Mouse (Mus musculus) intestine, embryonic 14.5 days (tissue): ENCODE data around the gene Nes. TPM values are rescaled to one million over a fixed set of nuclear protein-coding genes. Genes with fewer than 3 reads are reported as not detected.
A peak's percentile ranks its signal among the peaks of the same experiment; 100 is the strongest.

Experiments used
- ATAC-seq: fragments of 200-750 bp; cut with Nextera tagmentation; replicated peaks from 2 replicates; pipeline ENCODE4 v1.8.0; 2017; ENCODE audit warnings: low read depth, moderate number of reproducible peaks, moderate TSS enrichment, moderate library complexity; ENCODE audit not compliant: low FRiP score, low TSS enrichment
- DNase-seq: peaks from one replicate; pipeline ENCODE4 v3.0.0-alpha.2; 2018; ENCODE audit warnings: low spot score
- H3K27ac ChIP-seq: fragments of 300-500 bp; sonication (generic); 2 replicates; pipeline ENCODE4 v1.5.1; 2014; ENCODE audit warnings: low read depth, mild to moderate bottlenecking, control low read depth
- H3K27me3 ChIP-seq: fragments of 300-500 bp; sonication (generic); replicated peaks from 2 replicates; pipeline ENCODE4 v1.6.1; 2014; ENCODE audit warnings: low read length, control low read depth; ENCODE audit not compliant: control insufficient read depth, insufficient read depth
- H3K36me3 ChIP-seq: fragments of 300-500 bp; sonication (generic); 2 replicates; pipeline ENCODE4 v1.6.1; 2014; ENCODE audit warnings: low read length, control low read depth; ENCODE audit not compliant: control insufficient read depth, insufficient read depth
- H3K4me1 ChIP-seq: fragments of 300-500 bp; sonication (generic); replicated peaks from 2 replicates; pipeline ENCODE4 v1.6.1; 2014; ENCODE audit warnings: low read length, control low read depth, mixed read lengths; ENCODE audit not compliant: control insufficient read depth, insufficient read depth
- H3K4me2 ChIP-seq: fragments of 300-500 bp; sonication (generic); 2 replicates; pipeline ENCODE4 v1.6.1; 2014; ENCODE audit warnings: low read length
- H3K4me3 ChIP-seq: fragments of 300-500 bp; sonication (generic); 2 replicates; pipeline ENCODE4 v1.5.1; 2014; ENCODE audit warnings: low read depth, low read length, control low read depth, mixed read lengths
- H3K9ac ChIP-seq: fragments of 300-500 bp; sonication (generic); 2 replicates; pipeline ENCODE4 v1.6.1; 2014; ENCODE audit warnings: mild to moderate bottlenecking, low read length
- H3K9me3 ChIP-seq: fragments of 300-500 bp; sonication (generic); 2 replicates; pipeline ENCODE4 v1.6.1; 2016; ENCODE audit warnings: low read length, control low read depth; ENCODE audit not compliant: control insufficient read depth
- WGBS: fragments of 180-500 bp; shearing (Covaris S2); extraction: QIAGEN DNeasy Blood & Tissue Kit; methylation state at CpG from one replicate; pipeline ENCODE4 v1.1.7; 2014; 5-methylcytosine and 5-hydroxymethylcytosine counted together
- polyA plus RNA-seq: library from polyadenylated mRNA; unstranded; fragments of >200 nt; fragmentation: Nextera tagmentation; extraction: Ambion mirVana; gene quantifications from 2 replicates; pipeline ENCODE4 v1.2.1, GENCODE M21; 2014

Nes gene
- polyA plus RNA-seq, 1 experiment from 2014 or later: 13.4 TPM

DNA sequence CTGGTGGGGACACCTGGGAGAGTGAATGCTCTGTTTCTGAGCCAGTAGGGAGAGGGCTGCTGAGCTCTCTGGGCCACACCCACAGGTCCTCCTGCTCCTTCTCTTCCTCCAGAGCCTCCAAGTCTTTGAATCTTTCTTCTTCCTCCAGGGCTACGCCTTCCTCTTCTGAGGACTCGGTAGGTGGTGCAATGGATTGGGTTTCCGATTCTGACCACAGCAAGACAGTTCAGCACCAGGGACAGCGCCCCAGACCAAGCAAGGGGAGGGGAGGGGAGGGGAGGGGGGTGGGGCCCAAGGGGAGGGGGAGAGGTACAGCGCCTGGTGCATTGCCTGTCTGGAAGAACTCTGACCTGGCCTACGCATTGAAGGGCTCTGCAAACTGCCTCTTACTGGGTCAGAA lies 22.6 kb downstream of the Nes start:
- no peak overlapping the region for H3K4me2 ChIP-seq
- H3K4me1 ChIP-seq: peaks cover 6% of the 10 kb centered on the region
- ATAC-seq: no peak
- DNase-seq: peak; percentile 86
- H3K36me3 ChIP-seq: no peaks in the 10 kb centered on the region
- no peak overlapping the region for H3K4me3 ChIP-seq
- peaks cover 95% of the 10 kb centered on the region for H3K27me3 ChIP-seq
- H3K27ac ChIP-seq: no peak overlapping the region
- no peaks in the 10 kb centered on the region for H3K9me3 ChIP-seq
- 1% methylated on average over 6 of the region's 6 CpGs for WGBS
- H3K9ac ChIP-seq: no peak overlapping the region

DNA sequence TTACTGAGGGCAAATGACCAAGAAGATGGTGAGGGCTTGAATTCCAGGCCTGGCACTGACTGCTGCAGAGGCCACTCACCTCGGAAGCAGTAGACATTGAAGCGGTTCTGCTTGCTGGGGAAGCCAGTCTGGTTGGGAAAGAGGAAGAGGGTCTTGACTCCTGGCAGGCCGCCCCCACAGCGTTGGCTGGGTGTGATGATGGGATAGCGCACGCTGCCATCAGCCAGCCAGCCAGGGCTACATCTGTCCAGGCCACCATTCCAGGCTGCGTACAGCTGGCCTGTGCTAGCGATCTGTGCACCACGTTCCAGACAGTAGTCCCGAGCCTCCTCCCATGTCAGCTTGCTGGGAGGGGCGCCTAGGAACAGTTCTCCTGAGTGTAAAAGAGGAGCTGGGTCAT lies 24.5 kb downstream of the Nes start:
- 31% methylated on average over 11 of the region's 11 CpGs for WGBS
- Histone ChIP-seq H3K4me2 (no peak overlapping the region), H3K9ac (no peak overlapping the region), H3K4me3 (no peak overlapping the region), H3K4me1 (peaks cover 13% of the 10 kb centered on the region), H3K27ac (no peak overlapping the region), H3K36me3 (no peaks in the 10 kb centered on the region), H3K9me3 (no peaks in the 10 kb centered on the region), H3K27me3 (peaks cover 95% of the 10 kb centered on the region)
- no peak for ATAC-seq
- no peak for DNase-seq

- no peaks in the 10 kb centered on the region for H3K9me3 ChIP-seq
- H3K27me3 ChIP-seq: peaks cover 98% of the 10 kb centered on the region
- WGBS: 4% methylated on average over 15 of the region's 15 CpGs
- DNase-seq: no peak
- no peak for ATAC-seq
- H3K4me2 ChIP-seq: no peak overlapping the region
- H3K36me3 ChIP-seq: no peaks in the 10 kb centered on the region
- peaks cover 13% of the 10 kb centered on the region for H3K4me1 ChIP-seq
- H3K27ac ChIP-seq: no peak overlapping the region
- no peak overlapping the region for H3K9ac ChIP-seq
- no peak overlapping the region for H3K4me3 ChIP-seq
These were observed 25.5 kb downstream of the Nes start for GRCm38 (mm10) chr3:87996401-87996800.

- Histone ChIP-seq H3K9ac (no peak overlapping the region), H3K4me3 (peak overlapping the region; percentile 28), H3K9me3 (no peaks in the 10 kb centered on the region), H3K4me1 (peaks cover 13% of the 10 kb centered on the region), H3K4me2 (peak overlapping the region; percentile 50), H3K36me3 (no peaks in the 10 kb centered on the region), H3K27ac (no peak overlapping the region), H3K27me3 (peaks cover 98% of the 10 kb centered on the region)
- 1% methylated on average over 49 of the region's 49 CpGs for WGBS
- DNase-seq (no peak), ATAC-seq (peak; percentile 58; the same call in 1 of the 2 replicates)
These were observed 26.2 kb downstream of the Nes start for GRCm38 (mm10) chr3:87996971-87997614.

GRCm38 (mm10) chr3:87998747-87999146 lies 27.9 kb downstream of the Nes start:
- WGBS: 5% methylated on average over 7 of the region's 7 CpGs
- Histone ChIP-seq H3K4me1 (peaks cover 13% of the 10 kb centered on the region), H3K27me3 (peaks cover 100% of the 10 kb centered on the region), H3K9me3 (no peaks in the 10 kb centered on the region), H3K4me3 (no peak overlapping the region), H3K36me3 (no peaks in the 10 kb centered on the region), H3K9ac (no peak overlapping the region), H3K4me2 (no peak overlapping the region), H3K27ac (no peak overlapping the region)
- ATAC-seq (no peak), DNase-seq (no peak)

GRCm38 (mm10) chr3:87999243-87999895 lies 28.5 kb downstream of the Nes start:
- Histone ChIP-seq H3K9ac (no peak overlapping the region), H3K36me3 (no peaks in the 10 kb centered on the region), H3K4me2 (peak overlapping the region; percentile 55), H3K4me3 (peak overlapping the region; percentile 33), H3K9me3 (no peaks in the 10 kb centered on the region), H3K27ac (no peak overlapping the region), H3K27me3 (peaks cover 97% of the 10 kb centered on the region), H3K4me1 (peaks cover 13% of the 10 kb centered on the region)
- ATAC-seq (no peak), DNase-seq (no peak)
- WGBS: 1% methylated on average over 38 of the region's 38 CpGs

DNA sequence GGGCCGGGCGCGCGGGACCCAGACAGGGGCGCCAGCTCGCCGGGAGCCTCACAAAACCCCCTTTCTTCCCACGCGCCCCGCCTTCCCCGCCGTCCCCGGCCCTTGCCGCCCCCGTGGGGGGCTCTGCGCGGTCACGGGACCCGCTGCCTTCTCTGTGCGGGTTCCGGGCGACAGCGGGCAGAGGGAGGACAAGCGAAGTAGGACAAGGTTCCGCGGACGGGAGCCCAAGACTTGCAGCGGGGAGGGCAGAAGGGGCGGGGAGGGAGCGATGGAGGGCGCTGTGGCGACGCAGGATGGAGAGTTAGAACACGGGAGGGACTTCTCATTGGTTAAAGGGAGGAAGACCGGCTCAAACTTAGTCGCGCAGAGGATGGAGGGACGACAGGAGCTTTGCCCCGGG lies 29.3 kb downstream of the Nes start, which contains the start of gene Bcan:
TSS of gene Bcan (minus strand) at position 50 of the 400 bp plus-strand sequence.
- H3K36me3 ChIP-seq: no peaks in the 10 kb centered on the region
- no peak for ATAC-seq

DNA sequence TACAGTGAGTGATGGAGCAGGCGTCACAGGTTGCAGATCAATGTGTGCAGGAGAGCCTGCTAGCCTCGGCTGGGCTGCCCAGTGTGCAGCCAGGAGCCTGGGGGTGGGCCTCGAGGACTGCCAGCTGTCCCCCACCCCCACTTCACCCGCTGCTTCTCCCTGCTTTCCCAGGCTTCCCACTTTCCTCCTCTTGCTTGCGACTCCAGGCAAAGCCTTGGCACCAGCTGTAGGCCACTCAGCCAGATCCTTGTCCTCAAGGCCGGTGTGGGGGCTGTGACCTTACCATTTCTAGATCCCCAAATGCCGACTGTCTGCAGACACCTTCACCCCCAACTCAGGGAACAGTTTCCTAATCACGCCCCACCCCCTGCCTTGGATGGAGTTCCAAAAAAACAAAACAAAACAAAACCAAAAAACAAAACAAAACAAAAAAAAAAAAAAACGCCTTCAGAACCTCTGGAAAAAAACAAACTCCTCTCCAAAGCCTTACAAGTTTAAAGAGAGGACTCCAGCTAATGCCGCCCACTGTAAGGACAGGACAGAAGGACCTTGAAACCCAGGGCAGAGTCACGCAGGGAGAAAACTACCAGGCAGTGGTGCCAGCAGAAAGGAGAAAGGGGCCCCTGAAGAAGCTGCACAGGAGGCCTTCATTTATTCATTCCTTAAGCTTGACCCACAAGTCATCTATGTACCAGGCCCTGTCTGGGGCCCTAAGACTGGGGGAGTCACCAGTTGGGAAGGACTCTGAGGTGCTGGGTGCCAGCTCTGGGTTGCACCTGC lies 30.1 kb downstream of the Nes start:
- Histone ChIP-seq H3K4me3 (0 out of 2 replicates have a peak overlapping the region, but pooled peaks have one; percentile 33), H3K27me3 (peaks cover 89% of the 10 kb centered on the region), H3K4me1 (peaks cover 13% of the 10 kb centered on the region), H3K4me2 (no peak overlapping the region), H3K9me3 (no peaks in the 10 kb centered on the region), H3K36me3 (no peaks in the 10 kb centered on the region), H3K27ac (no peak overlapping the region), H3K9ac (no peak overlapping the region)
- DNase-seq (no peak), ATAC-seq (no peak)
- 11% methylated on average over 11 of the region's 11 CpGs for WGBS

More for the DNA sequence above, 29.3 kb downstream of the Nes start, which contains the start of gene Bcan:
- Histone ChIP-seq H3K9me3 (no peaks in the 10 kb centered on the region), H3K27ac (no peak within 1 kb of the TSS), H3K4me1 (peaks cover 13% of the 10 kb centered on the region), H3K9ac (no peak within 1 kb of the TSS), H3K27me3 (peaks cover 94% of the 10 kb centered on the region), H3K4me2 (peak within 1 kb of the TSS; percentile 55), H3K4me3 (peak within 1 kb of the TSS; percentile 33)
- no peak for DNase-seq
- WGBS: under 1% methylated on average over 39 of the region's 39 CpGs
